Mouse (Mus musculus): ENCODE measurements around the gene Dlg2.

DNA sequence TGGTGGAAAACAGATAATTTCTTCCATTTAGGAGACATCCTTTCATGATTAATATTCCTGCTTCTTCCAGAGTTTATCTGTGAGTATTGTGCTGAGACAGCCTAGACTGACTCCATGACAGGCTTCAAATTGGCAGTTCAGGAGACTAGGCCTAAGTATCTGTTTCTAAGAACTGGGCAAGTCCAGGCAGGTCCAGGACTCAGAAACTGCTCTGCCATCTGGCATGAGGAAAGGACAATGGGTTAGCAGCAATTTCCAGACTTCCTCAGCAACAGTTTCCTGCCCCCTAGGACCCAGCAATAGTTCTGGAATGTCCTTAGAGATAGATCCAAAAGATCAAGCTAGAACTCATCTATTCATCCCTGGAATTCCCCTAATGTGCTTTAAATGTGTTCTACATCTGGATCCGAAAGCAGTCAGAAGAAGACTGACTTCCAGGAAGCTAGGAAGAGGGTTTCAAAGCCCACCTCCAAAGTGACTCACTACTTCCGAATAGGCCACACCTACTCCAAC is 64.4 kb downstream of the Dlg2 start:
- TF ChIP-seq CTCF (IDR thresholded peaks at IDR 0.05; ENCODE audit: low read depth, low read length) = no peak
- TF ChIP-seq TAL1 (conservative IDR thresholded peaks at IDR 0.05; ENCODE audit: low read depth, low read length) = no peak
- TF ChIP-seq GATA1 (IDR thresholded peaks at IDR 0.05; ENCODE audit: borderline replicate concordance, low read length) = no peak

All from G1E (cell line).